Mouse (Mus musculus) intestine, postnatal 0 days (tissue): ENCODE results near the gene Cfap52. TPM values are rescaled to one million over a fixed set of nuclear protein-coding genes. Genes with fewer than 3 reads are reported as not detected.

ENCODE experiments used
- ATAC-seq: fragments of 200-750 bp; cut with Nextera tagmentation; 2 replicates; pipeline ENCODE4 v1.8.0; 2017; ENCODE audit warnings: mild to moderate bottlenecking, moderate TSS enrichment, moderate library complexity
- H3K27ac ChIP-seq: fragments of 300-500 bp; sonication (generic); 2 replicates; pipeline ENCODE4 v1.5.1; 2014; ENCODE audit warnings: mild to moderate bottlenecking, low read depth, low read length, moderate library complexity
- H3K27me3 ChIP-seq: fragments of 300-500 bp; sonication (generic); replicated peaks from 2 replicates; pipeline ENCODE4 v1.6.1; 2014; ENCODE audit warnings: low read length, mixed read lengths; ENCODE audit not compliant: control insufficient read depth, insufficient read depth
- H3K36me3 ChIP-seq: fragments of 300-500 bp; sonication (generic); 2 replicates; pipeline ENCODE4 v1.6.1; 2014; ENCODE audit warnings: mild to moderate bottlenecking, moderate library complexity; ENCODE audit not compliant: control insufficient read depth, insufficient read depth
- H3K4me1 ChIP-seq: fragments of 300-500 bp; sonication (generic); replicated peaks from 2 replicates; pipeline ENCODE4 v1.6.1; 2014; ENCODE audit warnings: antibody characterized with exemption, low read length, mixed read lengths; ENCODE audit not compliant: control insufficient read depth, insufficient read depth
- H3K4me2 ChIP-seq: fragments of 300-500 bp; sonication (generic); replicated peaks from 2 replicates; pipeline ENCODE4 v1.6.1; 2014; ENCODE audit warnings: low read depth, mild to moderate bottlenecking, moderate library complexity
- H3K4me3 ChIP-seq: fragments of 300-500 bp; sonication (generic); 2 replicates; pipeline ENCODE4 v1.5.1; 2014; ENCODE audit warnings: low read depth, low read length
- H3K9ac ChIP-seq: fragments of 300-500 bp; sonication (generic); 2 replicates; pipeline ENCODE4 v1.6.1; 2014; ENCODE audit warnings: mild to moderate bottlenecking, low read depth, low read length
- H3K9me3 ChIP-seq: fragments of 300-500 bp; sonication (generic); 2 replicates; pipeline ENCODE4 v1.6.1; 2016; ENCODE audit warnings: mixed run types; ENCODE audit not compliant: control insufficient read depth
- CTCF ChIP-seq: sonication (generic); IDR thresholded peaks from 2 replicates; pipeline ENCODE4 v1.5.1; 2016; ENCODE audit warnings: low read depth, mild to moderate bottlenecking, control low read depth, antibody characterized with exemption, moderate library complexity
- WGBS: fragments of 180-500 bp; shearing (Covaris S2); extraction: QIAGEN DNeasy Blood & Tissue Kit; methylation state at CpG from one replicate; pipeline ENCODE4 v1.1.7; 2014; 5-methylcytosine and 5-hydroxymethylcytosine counted together
- polyA plus RNA-seq: library from polyadenylated mRNA; unstranded; fragments of >200 nt; fragmentation: Nextera tagmentation; extraction: Ambion mirVana; gene quantifications from 2 replicates; pipeline ENCODE4 v1.2.1, GENCODE M21; 2015

The Cfap52 gene
- polyA plus RNA-seq, 1 experiment from 2014 or later = 1.4 TPM

DNA sequence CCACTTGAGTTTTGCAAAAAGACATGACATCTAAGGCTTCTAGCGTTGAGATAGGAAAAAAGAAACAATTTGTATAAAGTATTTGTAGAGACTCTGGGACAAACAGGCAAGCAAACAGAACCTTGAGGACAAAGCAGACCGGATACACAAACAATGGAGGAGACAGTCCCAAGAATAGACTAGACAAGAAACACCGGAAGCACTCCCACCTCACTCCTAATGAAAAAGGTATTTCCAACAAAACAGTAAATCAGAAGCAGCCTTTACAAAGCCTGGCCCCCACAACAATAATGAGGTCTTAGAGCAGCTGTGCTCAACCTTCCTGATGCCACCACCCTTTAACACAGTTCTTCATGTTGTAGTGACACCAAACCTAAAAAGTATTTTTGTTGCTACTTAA lies 48.3 kb downstream of the Cfap52 start:
- Histone ChIP-seq H3K4me1 (no peaks in the 10 kb centered on the region), H3K9me3 (no peaks in the 10 kb centered on the region), H3K36me3 (no peaks in the 10 kb centered on the region), H3K9ac (no peak overlapping the region), H3K27me3 (no peaks in the 10 kb centered on the region), H3K4me3 (no peak overlapping the region), H3K27ac (no peak overlapping the region), H3K4me2 (no peak overlapping the region)
- TF ChIP-seq CTCF = no peak
- 78% methylated on average over 3 of the region's 3 CpGs for WGBS
- ATAC-seq = no peak

DNA sequence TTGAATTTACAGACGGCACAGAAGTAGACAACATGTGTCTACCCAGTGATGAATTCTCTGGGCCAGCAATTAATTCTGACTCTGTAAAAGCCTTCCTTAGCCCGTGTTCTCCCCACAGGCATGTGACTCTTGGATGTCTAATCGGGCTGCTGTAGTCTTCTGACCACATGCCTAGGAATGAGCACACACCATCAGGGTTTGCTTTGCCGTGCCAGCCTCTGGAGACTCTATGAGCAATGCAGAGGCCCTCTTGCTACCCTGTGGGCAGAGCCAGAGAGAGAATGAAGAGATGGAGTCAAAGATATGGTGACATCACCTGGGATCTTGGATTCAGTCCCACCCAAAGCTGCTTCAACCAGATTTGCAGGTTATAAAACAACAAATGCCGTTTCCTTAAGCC lies 54.4 kb downstream of the Cfap52 start:
- no peaks in the 10 kb centered on the region for H3K4me1 ChIP-seq
- no peak overlapping the region for H3K27ac ChIP-seq
- ATAC-seq = no peak
- TF ChIP-seq CTCF = no peak
- H3K4me3 ChIP-seq = no peak overlapping the region
- H3K9ac ChIP-seq = no peak overlapping the region
- H3K4me2 ChIP-seq = no peak overlapping the region
- 81% methylated on average over 5 of the region's 5 CpGs for WGBS
- H3K9me3 ChIP-seq = no peaks in the 10 kb centered on the region
- no peaks in the 10 kb centered on the region for H3K27me3 ChIP-seq
- H3K36me3 ChIP-seq = peaks cover 4% of the 10 kb centered on the region; the same call in 1 of the 2 replicates

DNA sequence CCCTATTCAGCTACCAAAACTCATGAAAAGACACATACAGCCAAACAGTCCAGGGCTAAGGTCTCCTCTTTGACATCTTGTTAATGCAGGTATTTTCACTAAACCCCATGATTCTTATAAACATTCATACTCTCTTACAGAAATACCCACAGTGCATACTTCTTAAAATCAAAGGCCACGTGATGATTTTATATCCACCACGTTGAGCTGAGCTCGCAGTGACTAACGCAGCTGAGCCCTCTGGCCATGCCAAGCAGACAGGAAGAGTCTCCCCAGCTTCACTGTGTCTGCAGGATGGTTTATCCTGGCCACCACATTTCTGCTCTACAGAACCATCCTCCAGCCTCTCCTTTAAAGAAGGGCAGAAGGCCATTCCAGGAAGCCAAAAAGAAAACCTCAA lies 61.7 kb downstream of the Cfap52 start:
- Histone ChIP-seq H3K9ac (no peak overlapping the region), H3K4me1 (no peaks in the 10 kb centered on the region), H3K36me3 (peaks cover 2% of the 10 kb centered on the region; the same call in 1 of the 2 replicates), H3K27me3 (no peaks in the 10 kb centered on the region), H3K27ac (no peak overlapping the region), H3K4me2 (no peak overlapping the region), H3K9me3 (no peaks in the 10 kb centered on the region), H3K4me3 (no peak overlapping the region)
- 88% methylated on average over 4 of the region's 4 CpGs for WGBS
- TF ChIP-seq CTCF = no peak
- no peak for ATAC-seq

DNA sequence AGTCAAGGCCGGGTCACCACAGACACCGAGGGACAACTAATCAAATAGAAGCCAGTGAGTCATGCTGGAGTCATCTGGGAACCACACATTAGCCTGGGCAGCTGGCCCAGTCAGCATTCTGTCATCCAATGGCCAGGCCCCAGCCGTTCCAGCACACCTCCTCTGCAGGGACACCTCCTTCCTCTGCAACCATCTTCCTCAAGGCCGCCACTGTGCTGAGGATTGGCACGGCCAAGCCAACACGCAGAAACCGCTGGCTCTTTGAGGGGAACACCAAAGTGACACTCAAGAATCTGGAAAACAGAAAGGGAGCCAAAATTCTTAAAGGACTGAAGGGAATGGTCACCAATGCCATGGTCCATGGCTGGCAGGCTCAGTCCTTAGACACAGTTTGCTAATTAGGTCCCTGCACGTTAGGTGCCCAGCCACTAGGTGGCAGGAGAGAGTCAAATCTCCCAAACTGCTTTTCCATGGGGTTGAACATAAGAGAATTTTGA lies 68.3 kb downstream of the Cfap52 start:
- peak; percentile 60 for ATAC-seq
- WGBS = 37% methylated on average over 8 of the region's 8 CpGs

DNA sequence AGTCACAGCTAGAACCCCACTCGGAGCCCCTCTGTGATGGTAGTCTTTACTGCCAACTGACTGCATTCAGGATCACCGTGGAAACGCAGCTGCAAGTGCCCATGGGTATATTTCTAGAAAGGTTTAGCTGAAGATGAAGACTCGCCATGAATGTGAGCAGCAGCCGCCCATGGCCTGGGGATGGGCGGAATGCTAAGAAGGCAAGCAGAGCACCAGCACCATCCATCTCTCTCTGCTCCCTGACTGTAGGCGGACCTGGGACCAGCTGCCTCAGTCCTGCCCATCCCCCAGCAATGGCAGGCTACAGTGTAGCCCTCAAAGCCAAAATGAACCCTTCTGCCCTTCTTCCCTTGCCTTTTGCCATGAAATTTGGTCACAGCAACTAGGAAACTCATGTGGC lies 69.8 kb downstream of the Cfap52 start:
- WGBS = 80% methylated on average over 7 of the region's 7 CpGs
- no peak for ATAC-seq
- TF ChIP-seq CTCF = no peak

More for the DNA sequence above, 68.3 kb downstream of the Cfap52 start:
- Histone ChIP-seq H3K9ac (no peak overlapping the region), H3K4me3 (no peak overlapping the region), H3K36me3 (peaks cover 10% of the 10 kb centered on the region; the same call in 1 of the 2 replicates), H3K27ac (no peak overlapping the region), H3K4me1 (no peaks in the 10 kb centered on the region), H3K27me3 (no peaks in the 10 kb centered on the region), H3K4me2 (no peak overlapping the region), H3K9me3 (no peaks in the 10 kb centered on the region)
- peak; percentile 87 for TF ChIP-seq CTCF

DNA sequence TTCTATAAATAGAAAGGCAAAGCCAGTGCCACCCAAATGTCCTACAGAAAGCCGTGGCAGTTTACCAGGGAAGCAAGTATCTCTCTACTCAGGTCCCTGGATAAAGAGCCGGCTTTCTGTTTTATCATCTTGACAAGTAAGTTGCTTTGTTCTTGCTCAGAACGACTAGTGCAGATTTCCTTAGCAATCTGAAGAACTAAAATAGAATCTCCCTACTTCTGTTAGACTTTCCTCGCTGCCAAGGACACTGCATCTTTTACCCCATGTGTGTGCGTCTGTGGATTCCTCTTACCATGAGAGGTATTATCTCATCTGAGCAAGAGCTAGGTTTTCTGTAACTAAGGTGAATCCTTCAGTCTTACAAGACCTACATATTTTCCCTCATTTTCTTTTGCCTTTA lies 76.9 kb downstream of the Cfap52 start:
- 79% methylated on average over 5 of the region's 5 CpGs for WGBS
- Histone ChIP-seq H3K9me3 (no peaks in the 10 kb centered on the region), H3K4me2 (no peak overlapping the region), H3K27ac (no peak overlapping the region), H3K4me3 (no peak overlapping the region), H3K4me1 (no peaks in the 10 kb centered on the region), H3K9ac (no peak overlapping the region), H3K36me3 (peaks cover 15% of the 10 kb centered on the region; the same call in 1 of the 2 replicates), H3K27me3 (no peaks in the 10 kb centered on the region)
- TF ChIP-seq CTCF = no peak
- ATAC-seq = no peak

More for the DNA sequence above, 69.8 kb downstream of the Cfap52 start:
- no peak overlapping the region for H3K27ac ChIP-seq
- no peaks in the 10 kb centered on the region for H3K9me3 ChIP-seq
- H3K4me1 ChIP-seq = no peaks in the 10 kb centered on the region
- no peak overlapping the region for H3K9ac ChIP-seq
- H3K27me3 ChIP-seq = no peaks in the 10 kb centered on the region
- peaks cover 10% of the 10 kb centered on the region; the same call in 1 of the 2 replicates for H3K36me3 ChIP-seq
- H3K4me3 ChIP-seq = no peak overlapping the region
- no peak overlapping the region for H3K4me2 ChIP-seq

DNA sequence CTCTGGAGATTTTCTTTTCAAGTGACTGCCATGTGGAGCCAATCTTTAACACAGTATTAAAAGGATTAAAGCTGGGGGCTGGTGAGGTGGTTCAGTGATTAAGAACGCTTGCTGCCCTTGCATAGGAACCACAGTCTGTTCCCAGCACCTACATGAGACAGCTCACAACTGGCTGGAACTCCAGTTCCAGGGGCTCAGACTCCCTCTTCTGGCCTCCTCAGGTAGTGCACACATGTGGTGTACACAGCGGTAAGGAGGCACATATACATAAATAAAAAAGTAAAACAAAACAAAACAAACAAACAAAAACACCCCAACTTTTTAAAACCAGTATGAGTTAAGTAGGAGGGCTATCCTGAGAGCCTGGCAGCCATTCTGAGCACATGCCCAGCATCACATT lies 79.5 kb downstream of the Cfap52 start:
- ATAC-seq = no peak
- Histone ChIP-seq H3K4me1 (no peaks in the 10 kb centered on the region), H3K9me3 (no peaks in the 10 kb centered on the region), H3K9ac (no peak overlapping the region), H3K4me3 (no peak overlapping the region), H3K27ac (no peak overlapping the region), H3K27me3 (no peaks in the 10 kb centered on the region), H3K36me3 (peaks cover 16% of the 10 kb centered on the region; the same call in 1 of the 2 replicates), H3K4me2 (no peak overlapping the region)
- 100% methylated on average over 2 of the region's 2 CpGs for WGBS
- 0 out of 2 replicates have a peak, but pooled peaks have one; percentile 15 for TF ChIP-seq CTCF

Other genes starting within 250 kb of the Cfap52 start
- 2.8 and 2.9 TPM in 2 replicates for gene Glp2r, start 194.5 kb downstream of the Cfap52 start, polyA plus RNA-seq
- gene Gsg1l2, start 191.0 kb downstream of the Cfap52 start, polyA plus RNA-seq = 0.23 TPM in 1 of 2 replicates, not detected in the other
- not detected in 2 replicates for gene Dhrs7c, start 167.5 kb downstream of the Cfap52 start, polyA plus RNA-seq
- gene Usp43, start 43.5 kb downstream of the Cfap52 start, polyA plus RNA-seq = 4.0 TPM in 2 replicates
- gene Stx8, start 542 bp upstream of the Cfap52 start, polyA plus RNA-seq = 79.1 and 82.0 TPM in 2 replicates